Mouse (Mus musculus) c-Kit-negative CD71-positive TER-119-positive erythroid progenitor cells, embryonic 14.5 days (primary cell): ENCODE measurements at regions not wholly inside any gene's neighbourhood (a gene's known extent, or its start where the extent isn't known, plus 50 kb on each side); places are given as distances from the start of the nearest gene placed in this dataset.

Experiments
- DNase-seq: peaks from one replicate; pipeline ENCODE4 v3.0.0-alpha.2; 2013; ENCODE audit warnings: low read depth, low spot score

GRCm38 (mm10) chr12:79885286-79885685, 227.5 kb downstream of the Zfp36l1 start:
- DNase-seq = no peak

GRCm38 (mm10) chr12:79883651-79884050, 229.2 kb downstream of the Zfp36l1 start:
- no peak for DNase-seq

- no peak for DNase-seq
Measured at GRCm38 (mm10) chr12:79880751-79881261, 232.0 kb downstream of the Zfp36l1 start.

- no peak for DNase-seq
Measured at GRCm38 (mm10) chr12:79880346-79880745, 232.5 kb downstream of the Zfp36l1 start.

GRCm38 (mm10) chr12:79879918-79880273, 232.9 kb downstream of the Zfp36l1 start:
- no peak for DNase-seq

GRCm38 (mm10) chr12:79879093-79879917, 233.5 kb downstream of the Zfp36l1 start:
- DNase-seq = no peak

- DNase-seq = no peak
Measured at GRCm38 (mm10) chr12:79878766-79879092, 234.1 kb downstream of the Zfp36l1 start.

GRCm38 (mm10) chr12:79878163-79878562, 234.7 kb downstream of the Zfp36l1 start:
- no peak for DNase-seq

GRCm38 (mm10) chr12:79874333-79874732, 238.5 kb downstream of the Zfp36l1 start:
- DNase-seq = no peak

- DNase-seq = no peak
Measured at GRCm38 (mm10) chr12:79865179-79865552, 247.6 kb downstream of the Zfp36l1 start.

GRCm38 (mm10) chr12:79864346-79865178, 248.3 kb downstream of the Zfp36l1 start:
- no peak for DNase-seq
